Mouse (Mus musculus) ES-E14 (cell line): ENCODE measurements around the gene Pced1b.

Source experiments
- HCFC1 ChIP-seq: IDR thresholded peaks from 2 replicates; pipeline ENCODE4 v1.6.1; 2012; ENCODE audit warnings: low read length, inconsistent platforms, borderline replicate concordance; ENCODE audit not compliant: insufficient read depth
- MAFK ChIP-seq: IDR thresholded peaks from 2 replicates; pipeline ENCODE4 v1.6.1; 2014; ENCODE audit warnings: mild to moderate bottlenecking, low read depth, low read length, inconsistent platforms; ENCODE audit not compliant: insufficient read depth
- ZC3H11A ChIP-seq: IDR thresholded peaks from 2 replicates; pipeline ENCODE4 v1.6.1; 2012; ENCODE audit warnings: low read depth, mild to moderate bottlenecking, inconsistent platforms, low read length, borderline replicate concordance
- ZNF384 ChIP-seq: IDR thresholded peaks from 2 replicates; pipeline ENCODE4 v1.6.1; 2012; ENCODE audit warnings: low read depth, low read length, inconsistent platforms

GRCm38 (mm10) chr15:97379489-97380304 lies 132.8 kb downstream of the Pced1b start:
- TF ChIP-seq HCFC1: no peak
- no peak for TF ChIP-seq ZNF384
- TF ChIP-seq ZC3H11A: no peak
- TF ChIP-seq MAFK: no peak
